Mouse (Mus musculus) Muller cell, postnatal 12 days (primary cell): ENCODE results near the gene Gabrp.
A peak's percentile ranks its signal among the peaks of the same experiment; 100 is the strongest.

Experiments used
- DNase-seq: peaks from one replicate; pipeline ENCODE4 v3.0.0-alpha.2; 2015; ENCODE audit errors: inconsistent ontology term

Gabrp gene

DNA sequence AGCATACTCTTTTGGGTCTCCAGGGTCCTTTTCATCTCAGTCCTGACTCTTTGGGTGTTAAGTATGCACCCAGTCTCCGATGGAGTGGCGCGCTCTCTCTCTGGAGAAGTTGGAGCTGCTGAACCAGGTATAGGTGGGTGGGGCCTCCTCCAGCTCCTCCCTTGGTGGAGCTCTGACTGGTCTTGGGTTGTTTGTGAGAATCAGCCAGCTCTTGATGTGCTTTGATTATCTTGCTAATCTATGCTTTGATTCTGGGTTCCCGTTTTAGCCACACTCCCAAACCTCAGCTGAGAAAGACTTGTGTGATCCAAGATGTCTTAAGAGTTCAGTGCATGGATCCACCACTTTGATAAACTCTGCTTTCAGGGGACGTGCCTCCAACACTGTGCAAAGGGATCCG lies at the start of gene Gabrp:
Gabrp (minus strand) TSS at position 101 of the 400 bp plus-strand sequence.
- no peak for DNase-seq

DNA sequence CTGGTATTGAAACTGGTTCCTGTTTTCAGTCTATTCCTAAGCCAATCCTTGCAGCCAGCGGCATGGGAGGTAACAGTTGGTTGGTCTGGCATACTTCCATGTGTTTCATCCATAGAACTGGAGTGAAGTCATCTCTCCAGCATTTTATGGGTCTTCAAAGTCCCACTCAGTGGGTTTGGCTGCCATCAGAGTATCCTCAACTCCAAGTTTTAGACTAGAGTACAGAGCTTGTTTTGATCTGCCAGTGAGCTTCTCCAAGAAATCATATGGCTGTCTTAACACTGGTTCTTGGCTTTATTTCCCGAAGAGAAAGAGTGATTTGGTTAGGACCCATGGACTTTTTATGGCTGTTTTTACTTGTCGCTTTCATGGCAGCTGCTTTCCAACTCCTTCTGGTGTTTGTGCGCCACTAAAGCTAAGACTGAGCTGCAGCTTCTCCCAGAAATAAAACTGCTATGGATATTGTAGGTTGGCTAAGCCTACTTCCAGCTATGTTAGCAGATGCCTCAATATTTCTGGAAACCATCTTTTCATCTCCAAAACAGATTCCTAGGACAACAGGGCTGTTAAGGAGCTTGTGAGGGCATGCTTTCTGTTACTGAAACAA lies 48.5 kb upstream of the Gabrp start:
- DNase-seq: no peak

GRCm38 (mm10) chr11:33614218-33614617 lies 35.5 kb upstream of the Gabrp start:
- peak; percentile 49 for DNase-seq

GRCm38 (mm10) chr11:33607784-33608183 lies 29.0 kb upstream of the Gabrp start:
- no peak for DNase-seq

GRCm38 (mm10) chr11:33603174-33603573 lies 24.4 kb upstream of the Gabrp start:
- no peak for DNase-seq

GRCm38 (mm10) chr11:33598986-33599385 lies 20.2 kb upstream of the Gabrp start, which contains the start of gene D130052B06Rik:
TSS of gene D130052B06Rik (plus strand) at chr11:33599302.
- DNase-seq: no peak

DNA sequence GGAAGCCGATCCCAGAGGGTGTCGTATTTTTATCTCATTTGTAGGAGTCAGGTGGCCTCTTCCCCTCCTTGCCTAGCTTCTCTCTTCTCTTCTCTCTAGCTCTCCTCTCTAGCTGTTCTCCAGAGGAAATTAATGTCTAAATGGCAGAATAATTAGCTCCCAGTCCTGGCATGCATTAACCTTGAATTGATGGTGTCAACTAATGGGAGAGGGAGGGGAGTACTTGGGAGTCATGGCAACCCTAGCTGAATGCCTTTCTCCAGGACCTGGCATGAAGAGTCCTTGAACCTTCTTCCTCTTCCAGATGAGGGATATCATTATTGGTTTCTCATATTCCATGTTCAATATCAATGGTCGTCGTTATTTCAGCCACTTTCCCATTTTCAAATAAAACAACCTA lies 17.9 kb upstream of the Gabrp start:
- DNase-seq: no peak

GRCm38 (mm10) chr11:33592826-33593225 lies 14.1 kb upstream of the Gabrp start:
- DNase-seq: no peak

GRCm38 (mm10) chr11:33590771-33591170 lies 12.0 kb upstream of the Gabrp start:
- DNase-seq: no peak

DNA sequence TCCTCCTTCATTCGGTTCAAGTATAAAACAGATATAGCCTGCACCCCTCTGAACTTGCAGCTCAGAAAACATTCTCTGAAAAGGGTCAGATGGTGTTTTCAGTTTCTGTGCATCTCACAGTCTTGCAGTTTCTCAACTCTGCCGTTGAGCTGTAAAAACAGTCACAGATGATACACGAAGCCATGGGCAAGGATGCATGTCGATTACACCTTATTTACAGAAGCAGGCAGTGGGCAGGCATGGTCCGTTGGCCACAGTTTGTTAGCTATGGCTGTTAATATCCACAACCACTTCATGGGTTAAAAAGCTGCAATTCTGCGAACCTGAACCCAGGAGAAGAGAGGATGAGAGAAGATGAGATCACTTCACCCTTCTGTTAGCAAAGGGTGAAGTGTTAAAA lies 7.9 kb upstream of the Gabrp start:
- no peak for DNase-seq

GRCm38 (mm10) chr11:33579621-33580020 lies 862 bp upstream of the Gabrp start:
- DNase-seq: no peak

- no peak for DNase-seq
Measured at GRCm38 (mm10) chr11:33574944-33575343, 3.8 kb downstream of the Gabrp start.

DNA sequence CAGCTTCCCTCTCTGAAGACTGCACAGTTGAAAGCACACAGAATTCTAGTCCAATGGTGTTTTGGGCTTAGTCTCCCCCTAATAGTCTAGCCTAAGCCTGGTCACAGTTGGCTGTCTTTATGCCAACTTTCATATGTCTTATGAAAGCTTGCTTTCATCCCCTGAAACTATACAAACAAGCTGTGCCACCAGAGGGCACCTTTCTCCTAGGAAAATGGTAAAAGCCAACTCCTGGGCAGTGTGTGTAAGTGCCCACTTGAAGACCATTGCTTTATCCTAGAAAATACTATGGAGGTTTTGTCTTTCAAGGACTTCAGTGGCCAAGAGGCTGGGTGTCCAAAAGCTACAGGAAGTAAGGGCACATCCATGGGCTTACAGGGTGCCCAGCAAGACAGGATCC lies 8.3 kb downstream of the Gabrp start:
- peak; percentile 9 for DNase-seq

DNA sequence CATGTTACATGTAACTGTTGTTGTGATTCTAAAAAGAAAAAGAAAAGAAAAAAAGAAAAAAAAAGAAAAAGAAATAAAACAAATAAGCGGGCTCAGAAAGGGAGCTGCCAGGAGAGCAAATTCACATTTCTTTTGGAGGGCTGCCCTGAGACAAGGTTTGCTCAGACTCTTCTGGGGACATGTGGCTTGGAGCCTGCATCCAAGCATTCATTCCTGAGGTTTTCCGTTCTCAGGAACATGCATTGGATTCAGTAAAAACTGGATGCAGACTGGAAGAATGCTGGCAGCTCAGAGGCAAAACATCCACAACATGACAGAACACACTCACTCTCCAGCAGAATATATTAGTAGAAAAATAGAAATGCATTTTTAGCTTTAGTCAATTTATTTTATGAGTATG lies 14.8 kb downstream of the Gabrp start:
- no peak for DNase-seq

GRCm38 (mm10) chr11:33554123-33554522 lies 24.6 kb downstream of the Gabrp start:
- DNase-seq: peak; percentile 12

GRCm38 (mm10) chr11:33550861-33551560 lies 27.7 kb downstream of the Gabrp start:
- DNase-seq: no peak

DNA sequence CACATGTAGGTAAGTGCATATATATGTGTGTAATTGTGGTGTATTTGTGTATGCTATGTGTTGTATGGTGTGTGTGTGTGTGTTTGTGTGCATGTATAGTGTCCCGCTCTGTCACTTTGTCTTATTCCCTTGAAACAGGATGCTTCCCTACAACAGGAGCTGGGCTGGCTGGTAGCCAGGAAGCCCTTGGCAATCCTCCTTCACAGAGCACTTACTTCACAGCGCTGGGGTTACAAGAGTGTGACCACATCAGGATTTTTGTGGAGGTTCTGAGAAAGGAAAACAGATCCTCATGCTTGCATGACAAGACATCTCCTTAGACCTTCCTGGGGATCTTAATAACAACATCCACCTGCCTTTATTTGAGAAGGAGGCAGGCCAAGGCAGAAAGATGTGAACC lies 31.4 kb downstream of the Gabrp start:
- no peak for DNase-seq

- DNase-seq: no peak
Measured at GRCm38 (mm10) chr11:33544945-33545344, 33.8 kb downstream of the Gabrp start.

DNA sequence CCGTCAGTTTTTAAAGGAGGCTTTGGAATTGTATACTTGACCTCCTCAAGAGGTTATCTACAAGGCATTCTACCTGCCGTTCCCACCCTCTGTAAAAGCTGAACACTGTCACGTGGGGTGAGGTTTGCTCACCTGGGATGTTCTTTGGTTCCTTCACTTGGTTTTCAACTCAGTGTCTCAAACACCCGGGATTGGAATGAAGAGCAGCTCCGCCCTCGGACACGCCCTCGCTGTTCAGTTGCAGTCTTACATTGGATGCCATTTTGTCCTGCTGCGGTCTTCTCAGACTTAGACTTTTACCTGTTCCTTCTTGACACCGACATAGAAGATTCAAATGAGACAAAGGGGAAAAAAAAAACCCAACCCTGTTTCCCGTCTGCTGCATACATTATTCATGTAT lies 34.6 kb downstream of the Gabrp start:
- DNase-seq: no peak

DNA sequence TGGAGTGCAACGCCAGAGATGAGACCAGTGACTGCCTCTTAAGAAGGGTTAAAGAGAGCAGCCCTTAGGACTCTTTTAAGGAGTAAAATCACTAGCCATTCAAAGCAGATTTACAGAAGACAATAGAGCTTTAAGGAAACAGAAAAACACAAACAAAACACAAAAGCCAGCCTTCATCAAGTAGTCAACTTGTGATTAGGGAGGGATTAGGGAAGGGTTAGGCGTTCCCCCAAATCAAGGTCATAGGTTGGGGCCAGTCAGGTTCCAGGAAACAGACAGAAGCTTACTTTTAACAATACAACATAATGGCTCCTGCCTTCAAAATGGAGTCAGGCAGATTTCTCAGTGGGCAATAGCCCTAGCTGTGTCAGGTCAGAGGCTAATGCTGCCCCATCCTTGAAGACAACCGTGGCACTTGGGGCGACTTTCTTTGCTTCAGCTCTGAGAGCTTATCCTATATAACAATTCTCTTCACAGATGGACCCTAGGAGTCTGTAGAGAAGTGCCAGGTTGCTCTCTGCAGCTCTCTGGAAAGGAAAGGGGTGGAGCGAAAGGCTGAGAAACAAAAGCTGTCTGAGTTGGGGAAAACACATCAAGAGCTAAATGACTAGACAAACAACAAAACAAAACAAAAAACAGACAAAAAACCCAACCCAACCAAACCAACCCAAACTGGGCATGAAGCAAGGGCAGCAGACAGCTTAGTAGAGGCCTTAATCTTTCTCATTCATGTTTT lies 41.2 kb downstream of the Gabrp start:
- no peak for DNase-seq

GRCm38 (mm10) chr11:33536636-33537035 lies 42.1 kb downstream of the Gabrp start:
- no peak for DNase-seq

DNA sequence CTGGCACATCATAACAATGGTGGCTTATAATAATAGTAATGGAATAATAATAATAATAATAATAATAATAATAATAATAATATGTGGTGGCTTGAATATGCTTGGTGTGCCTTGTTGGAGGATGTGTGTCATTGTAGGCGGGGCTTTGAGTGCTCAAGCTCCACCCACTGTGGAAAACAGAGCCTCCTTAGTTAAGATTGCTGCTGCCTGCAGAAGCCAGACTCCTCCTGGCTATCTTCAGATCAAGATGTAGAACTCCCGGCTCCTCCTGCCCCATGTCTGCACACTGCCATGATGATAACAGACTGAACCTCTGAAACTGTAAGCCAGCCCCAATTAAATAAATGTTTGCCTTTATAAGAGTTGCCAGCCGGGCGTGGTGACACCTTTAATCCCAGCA lies 44.2 kb downstream of the Gabrp start:
- no peak for DNase-seq

GRCm38 (mm10) chr11:33533577-33533976 lies 45.2 kb downstream of the Gabrp start:
- no peak for DNase-seq
